Mouse (Mus musculus): ENCODE measurements around the gene Ccdc89. TPM values are rescaled to one million over a fixed set of nuclear protein-coding genes. Genes with fewer than 3 reads are reported as not detected.

Gene Ccdc89
- total RNA-seq (2012; rRNA removed) (not detected in 2 replicates), polyA plus RNA-seq (2012; ENCODE audit: insufficient read depth in 1 of 2, insufficient read length in 2 of 2, low read depth in 1 of 2, low replicate concordance in 2 of 2, missing spikeins in 1 of 2) (not detected)

- no peak within 1 kb of the TSS for H3K4me3 ChIP-seq (ENCODE audit: control insufficient read depth in 1 of 2, insufficient read depth in 1 of 2, low read depth in 2 of 2, low read length in 2 of 2)
- no peaks in the 10 kb centered on the region for H3K4me1 ChIP-seq (ENCODE audit: control insufficient read depth in 1 of 2, insufficient read depth in 2 of 2, low read length in 2 of 2)
- no peaks in the 10 kb centered on the region for H3K36me3 ChIP-seq (ENCODE audit: control insufficient read depth in 1 of 2, insufficient read depth in 2 of 2, low read length in 2 of 2)
- peaks cover 4 to 6% of the 10 kb centered on the region in 2 experiments; a peak in 2 of 4 replicates for H3K27me3 ChIP-seq (ENCODE audit: control insufficient read depth in 1 of 2, insufficient read depth in 2 of 2, low read length in 2 of 2)
- no peak within 1 kb of the TSS for H3K9ac ChIP-seq (ENCODE audit: control insufficient read depth, low read depth, low read length, poor library complexity, severe bottlenecking)
- no peak within 1 kb of the TSS for H3K27ac ChIP-seq (ENCODE audit: control insufficient read depth, low read depth, low read length)
- DNase-seq (ENCODE audit: low read depth, low spot score) = no peak
- no peaks in the 10 kb centered on the region for H3K79me2 ChIP-seq (ENCODE audit: control insufficient read depth, insufficient read depth, low read length, poor library complexity)
- TF ChIP-seq ZMIZ1 (IDR thresholded peaks at IDR 0.05; ENCODE audit: low read depth, low read length) = no peak
- no peak for TF ChIP-seq MAX (IDR thresholded peaks at IDR 0.05; ENCODE audit: low read length)
- TF ChIP-seq POLR2A (IDR thresholded peaks at IDR 0.05; ENCODE audit: control insufficient read depth in 1 of 2, insufficient read depth in 1 of 2, low read depth in 1 of 2, low read length in 2 of 2, poor library complexity in 1 of 2) = no peak
- TF ChIP-seq ETS1 (IDR thresholded peaks at IDR 0.05; ENCODE audit: low read depth, low read length) = no peak
- TF ChIP-seq ZNF384 (IDR thresholded peaks at IDR 0.05; ENCODE audit: low read depth, low read length) = no peak
- TF ChIP-seq USF2 (IDR thresholded peaks at IDR 0.05; ENCODE audit: borderline replicate concordance in 1 of 2, insufficient read depth in 1 of 2, low read depth in 1 of 2, low read length in 2 of 2) = no peak
- no peak for TF ChIP-seq NELFE (IDR thresholded peaks at IDR 0.05; ENCODE audit: low read depth, low read length)
- TF ChIP-seq ZC3H11A (IDR thresholded peaks at IDR 0.05; ENCODE audit: low read depth, low read length) = no peak
- H3K9me3 ChIP-seq (replicated peaks; ENCODE audit: insufficient read depth, low read length) = no peaks in the 10 kb centered on the region
Measured at GRCm38 (mm10) chr7:90426020-90427001, at the start of gene Ccdc89. Gene Ccdc89 (plus strand): TSS chr7:90426577.

DNA sequence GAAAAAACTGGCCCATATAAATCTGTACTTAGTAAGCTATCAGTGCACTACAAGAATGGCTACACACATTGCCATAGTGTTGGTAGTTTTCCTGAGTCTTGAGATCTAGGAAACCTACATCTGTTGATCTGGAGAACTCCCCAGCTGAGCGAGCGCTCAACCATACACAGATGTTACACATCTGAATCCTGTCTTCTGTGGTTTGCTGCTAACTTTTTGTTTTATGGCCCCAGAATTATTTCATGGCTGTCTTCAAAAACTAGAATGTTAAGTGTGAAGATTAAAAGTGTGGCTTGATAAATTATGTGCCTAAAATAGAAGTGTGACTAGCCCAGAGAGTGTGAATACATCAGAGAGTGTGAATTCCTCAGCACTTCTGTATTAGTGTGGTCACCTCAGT is 42.0 kb upstream of the Ccdc89 start:
- peaks cover 0 to 5% of the 10 kb centered on the region in 2 experiments; a peak in 3 of 4 replicates for H3K27me3 ChIP-seq (ENCODE audit: control insufficient read depth in 1 of 2, insufficient read depth in 2 of 2, low read length in 2 of 2)

More for the DNA sequence above, 42.0 kb upstream of the Ccdc89 start:
- Histone ChIP-seq H3K27ac (ENCODE audit: control insufficient read depth, low read depth, low read length) (no peak overlapping the region), H3K79me2 (ENCODE audit: control insufficient read depth, insufficient read depth, low read length, poor library complexity) (no peaks in the 10 kb centered on the region), H3K4me1 (ENCODE audit: control insufficient read depth in 1 of 2, insufficient read depth in 2 of 2, low read length in 2 of 2) (no peaks in the 10 kb centered on the region), H3K36me3 (ENCODE audit: control insufficient read depth in 1 of 2, insufficient read depth in 2 of 2, low read length in 2 of 2) (no peaks in the 10 kb centered on the region), H3K9ac (ENCODE audit: control insufficient read depth, low read depth, low read length, poor library complexity, severe bottlenecking) (no peak overlapping the region), H3K4me3 (ENCODE audit: control insufficient read depth in 1 of 2, insufficient read depth in 1 of 2, low read depth in 2 of 2, low read length in 2 of 2) (no peak overlapping the region), H3K9me3 (replicated peaks; ENCODE audit: insufficient read depth, low read length) (no peaks in the 10 kb centered on the region)
- DNase-seq (ENCODE audit: low read depth, low spot score) = no peak
- no peak for TF ChIP-seq JUND (IDR thresholded peaks at IDR 0.05; ENCODE audit: low read depth, low read length)
- TF ChIP-seq SMC3 (IDR thresholded peaks at IDR 0.05; ENCODE audit: low read depth, low read length) = no peak
- TF ChIP-seq TCF12 (IDR thresholded peaks at IDR 0.05; ENCODE audit: low read depth, low read length) = no peak
- no peak for TF ChIP-seq BHLHE40 (IDR thresholded peaks at IDR 0.05; ENCODE audit: borderline replicate concordance, low read depth, low read length)
- TF ChIP-seq E2F4 (IDR thresholded peaks at IDR 0.05; ENCODE audit: borderline replicate concordance, low read depth, low read length) = no peak
- no peak for TF ChIP-seq TAL1 (IDR thresholded peaks at IDR 0.05; ENCODE audit: low read length)
- no peak for TF ChIP-seq TBP (IDR thresholded peaks at IDR 0.05; ENCODE audit: low read depth, low read length)
- no peak for TF ChIP-seq CHD1 (IDR thresholded peaks at IDR 0.05; ENCODE audit: low read depth, low read length)
- TF ChIP-seq MAFK (IDR thresholded peaks at IDR 0.05; ENCODE audit: borderline replicate concordance, low read depth, low read length) = no peak
- no peak for TF ChIP-seq MAX (IDR thresholded peaks at IDR 0.05; ENCODE audit: low read length)
- TF ChIP-seq ETS1 (IDR thresholded peaks at IDR 0.05; ENCODE audit: low read depth, low read length) = no peak
- TF ChIP-seq MEF2A (IDR thresholded peaks at IDR 0.05; ENCODE audit: extremely low read depth, insufficient replicate concordance, low read depth, low read length, poor library complexity, severe bottlenecking) = no peak
- no peak for TF ChIP-seq CHD2 (IDR thresholded peaks at IDR 0.05; ENCODE audit: low read length)
- no peak for TF ChIP-seq MXI1 (IDR thresholded peaks at IDR 0.05; ENCODE audit: low read depth, low read length)
- TF ChIP-seq MAZ (IDR thresholded peaks at IDR 0.05; ENCODE audit: low read depth, low read length) = no peak
- TF ChIP-seq POLR2AphosphoS5 (IDR thresholded peaks at IDR 0.05; ENCODE audit: borderline replicate concordance, low read depth, low read length) = no peak
- no peak for TF ChIP-seq MYB (IDR thresholded peaks at IDR 0.05; ENCODE audit: low read depth, low read length)
- TF ChIP-seq UBTF (IDR thresholded peaks at IDR 0.05; ENCODE audit: borderline replicate concordance, insufficient read depth, low read depth, low read length) = no peak
- TF ChIP-seq USF2 (IDR thresholded peaks at IDR 0.05; ENCODE audit: borderline replicate concordance in 1 of 2, insufficient read depth in 1 of 2, low read depth in 1 of 2, low read length in 2 of 2) = no peak
